Mouse (Mus musculus) CH12.LX (cell line): ENCODE measurements around the gene Ndufa9.

Experiments used
- CHD2 ChIP-seq: IDR thresholded peaks from 2 replicates; pipeline ENCODE4 v1.6.1; 2011; ENCODE audit warnings: low read length, improper control_type of control experiment
- CTCF ChIP-seq, 2 experiments: IDR thresholded peaks in 1 of 2; conservative IDR thresholded peaks in 1 of 2; 2 replicates each; pipeline ENCODE4 v1.5.1; 2011 to 2012; ENCODE audit warnings: low read depth in 2 of 2, low read length in 2 of 2, improper control_type of control experiment in 1 of 2, inconsistent platforms in 1 of 2, mild to moderate bottlenecking in 1 of 2, moderate library complexity in 1 of 2
- EP300 ChIP-seq: IDR thresholded peaks from 2 replicates; pipeline ENCODE4 v1.6.1; 2011; ENCODE audit warnings: low read length, improper control_type of control experiment
- RAD21 ChIP-seq: IDR thresholded peaks from 2 replicates; pipeline ENCODE4 v1.6.1; 2011; ENCODE audit warnings: low read depth, mild to moderate bottlenecking, low read length, improper control_type of control experiment, moderate library complexity
- ZC3H11A ChIP-seq: IDR thresholded peaks from 2 replicates; pipeline ENCODE4 v1.6.1; 2012; ENCODE audit warnings: low read depth, mild to moderate bottlenecking, inconsistent platforms, low read length, improper control_type of control experiment

GRCm38 (mm10) chr6:126852881-126853280, 3.9 kb upstream of the Ndufa9 start, which contains the start of gene Akap3:
- TF ChIP-seq ZC3H11A (no peak), RAD21 (no peak), EP300 (no peak), CTCF (conservative IDR thresholded peaks at IDR 0.05 in 1 of 2, IDR thresholded peaks at IDR 0.05 in 1 of 2; ENCODE audit: low read depth in 2 of 2, low read length in 2 of 2) (no peak), CHD2 (no peak)
